Mouse (Mus musculus): ENCODE data around the gene Gm49450.

GRCm38 (mm10) chr15:98987661-98988181 lies 34.4 kb upstream of the Gm49450 start:
- TF ChIP-seq CTCF (IDR thresholded peaks at IDR 0.05; ENCODE audit: extremely low read depth, insufficient read depth, low read length) (no peak), POLR2A (IDR thresholded peaks at IDR 0.05; ENCODE audit: extremely low read depth, insufficient read depth, low read length) (no peak)
